Mouse (Mus musculus) heart, adult 18-20 months (tissue): ENCODE measurements around the gene Supt3. TPM values are rescaled to one million over a fixed set of nuclear protein-coding genes. Genes with fewer than 3 reads are reported as not detected.

Experiments used
- DNase-seq, 2 experiments: peaks; one replicate each; pipeline ENCODE4 v3.0.0; 2021 to 2022; ENCODE audit warnings: mixed read lengths in 1 of 2
- total RNA-seq, 2 experiments: library from RNA; stranded (reverse); gene quantifications; 2 replicates each; pipeline ENCODE4 v1.2.3; 2021

Supt3 gene
- total RNA-seq, 2 experiments from 2014 or later, result 16.4 to 18.4 TPM

DNA sequence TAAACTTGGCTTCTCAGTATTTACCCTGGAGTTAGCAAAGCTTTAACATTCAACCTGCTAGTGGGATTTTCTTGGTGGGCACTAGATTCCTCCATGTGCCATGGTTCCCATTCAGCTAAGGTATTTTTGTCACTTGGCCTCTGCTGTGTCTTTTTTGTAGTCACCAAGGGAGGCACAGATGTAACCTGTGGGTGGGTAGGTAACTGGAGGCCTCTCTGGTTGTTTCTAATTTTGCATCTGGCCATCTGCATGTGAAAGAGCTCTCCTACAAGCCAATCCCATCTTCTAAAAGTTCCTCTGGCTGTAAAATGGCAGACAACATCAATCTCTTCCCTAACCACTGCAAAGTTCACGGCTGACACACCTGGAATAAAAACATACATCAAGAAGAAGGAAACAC, 190.2 kb downstream of the Supt3 start:
- DNase-seq, result no peak

DNA sequence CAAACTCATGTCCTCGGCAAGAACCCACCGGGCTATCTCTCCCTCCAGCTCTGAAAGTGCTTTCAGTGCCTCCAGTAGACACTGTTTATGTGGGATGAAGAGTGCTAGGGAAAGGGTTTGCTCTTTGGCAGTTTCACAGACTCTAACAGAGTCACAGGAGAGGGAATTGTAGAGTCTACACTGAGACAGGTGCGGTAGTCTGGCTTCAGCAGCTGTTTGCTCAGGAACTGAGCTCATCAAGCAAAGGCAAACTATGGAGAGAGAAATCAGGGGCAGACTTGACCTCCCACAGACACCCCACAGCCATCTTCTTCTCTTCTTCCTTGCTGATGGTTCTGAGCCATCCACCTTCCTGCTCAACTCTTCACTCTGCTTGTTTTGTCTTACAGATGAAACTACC, 193.3 kb downstream of the Supt3 start:
- DNase-seq, result no peak

DNA sequence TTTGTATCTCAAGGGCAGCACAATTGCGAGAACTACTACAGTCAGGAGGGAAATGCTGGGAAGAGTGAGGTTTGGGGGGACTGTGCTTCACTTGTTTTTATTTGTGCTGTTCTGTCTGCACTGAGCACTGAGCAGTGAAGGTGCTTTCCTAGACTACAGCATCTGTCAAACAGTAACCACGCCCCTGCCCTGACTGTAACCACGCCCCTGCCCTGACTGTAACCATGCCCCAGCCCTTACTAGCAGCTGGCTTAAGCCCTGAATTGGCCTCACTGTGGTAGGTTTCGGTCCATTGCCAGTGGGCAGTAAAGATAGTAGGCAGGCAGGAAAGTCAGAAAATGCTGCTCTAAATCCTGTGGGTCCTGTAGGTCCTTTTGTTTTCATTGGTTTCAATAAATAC, 196.5 kb downstream of the Supt3 start:
- DNase-seq, result no peak

DNA sequence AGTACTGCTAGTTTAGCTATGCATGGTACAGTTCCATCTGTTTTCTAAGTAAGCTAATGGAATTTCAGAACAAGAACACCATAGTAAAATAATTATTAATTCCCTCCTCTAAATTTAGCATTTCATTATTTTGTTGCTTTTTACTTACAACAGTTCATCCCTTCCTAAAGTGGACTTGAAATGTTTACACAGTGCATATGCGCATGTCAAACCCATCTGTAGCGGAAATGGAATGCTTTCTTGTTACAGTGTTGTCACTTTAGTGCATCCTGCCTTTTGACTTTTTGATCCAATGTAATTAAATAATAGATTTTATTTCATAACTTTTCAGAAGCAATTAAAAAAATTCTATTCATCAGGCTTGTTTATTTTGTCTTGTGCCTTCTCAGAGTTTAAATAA, 200.7 kb downstream of the Supt3 start:
- no peak for DNase-seq

DNA sequence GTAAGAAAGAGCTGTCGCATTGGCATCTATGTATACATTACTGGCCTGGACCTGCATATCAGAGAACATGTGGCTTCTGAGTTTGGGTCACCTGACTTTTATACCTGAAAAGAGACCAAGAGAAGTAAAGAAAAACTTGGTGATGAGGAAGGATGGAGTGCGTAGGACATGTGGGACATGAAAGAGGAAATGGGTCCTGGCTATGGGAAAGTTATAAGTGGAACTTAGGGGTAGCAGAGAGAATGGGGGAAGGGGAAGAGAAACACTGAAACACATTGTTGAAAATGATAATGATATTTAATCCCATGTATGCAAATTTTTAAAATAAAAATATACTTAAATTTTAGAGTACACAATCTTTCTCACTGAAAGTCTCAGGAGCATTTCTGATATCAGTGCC, 211.0 kb downstream of the Supt3 start:
- DNase-seq, result no peak

DNA sequence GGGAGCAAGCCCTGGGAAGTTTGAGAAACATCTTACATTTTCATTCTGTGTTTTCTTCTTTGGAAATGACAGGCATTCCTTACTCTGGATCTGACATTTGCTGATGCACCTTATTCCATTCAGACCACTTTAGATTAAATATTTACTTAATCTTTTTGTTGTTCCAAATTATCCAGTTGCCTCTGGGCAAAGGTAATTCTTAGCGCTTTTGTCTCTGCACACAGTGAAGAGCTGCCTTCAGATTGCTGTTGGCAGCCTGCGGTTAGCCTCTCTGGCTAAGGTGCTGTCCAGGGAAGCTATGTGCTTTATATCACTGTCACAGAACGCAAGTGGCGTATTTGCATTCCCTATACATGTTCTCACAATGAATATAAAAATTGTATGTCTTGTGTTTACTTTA, 226.4 kb downstream of the Supt3 start:
- no peak for DNase-seq

DNA sequence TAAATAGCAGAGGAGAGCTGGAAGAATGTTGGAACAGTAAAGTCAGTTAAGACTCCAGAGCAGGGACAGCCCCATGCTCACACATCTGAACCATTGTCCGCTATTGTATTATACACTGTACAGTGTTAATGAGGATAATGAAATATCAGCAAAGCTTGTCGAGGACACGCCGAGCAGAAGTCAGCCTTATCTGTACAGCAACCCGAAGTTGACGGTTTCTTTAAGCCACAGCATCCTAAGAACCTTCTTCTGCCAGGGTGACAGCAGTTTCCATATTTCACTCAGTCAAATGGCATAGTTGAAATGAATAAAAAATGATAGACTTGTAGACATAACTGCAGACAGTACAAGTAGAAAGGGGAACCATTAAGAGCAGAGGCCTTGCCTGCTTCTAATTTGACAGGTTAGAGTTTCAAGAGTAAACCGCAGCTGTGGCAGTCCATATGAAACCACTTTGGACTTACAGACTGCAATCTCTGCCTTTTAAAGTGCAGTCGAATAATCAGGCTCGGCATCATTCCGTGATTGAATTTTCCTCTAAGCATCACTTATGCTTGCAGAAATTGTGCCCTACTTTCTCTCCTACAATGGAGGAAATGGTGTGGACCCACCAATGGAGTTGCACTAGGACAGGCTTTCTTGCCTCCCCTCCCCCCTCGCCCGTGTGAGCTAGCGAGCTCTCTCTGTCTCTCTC, 227.7 kb downstream of the Supt3 start:
- DNase-seq, result no peak

DNA sequence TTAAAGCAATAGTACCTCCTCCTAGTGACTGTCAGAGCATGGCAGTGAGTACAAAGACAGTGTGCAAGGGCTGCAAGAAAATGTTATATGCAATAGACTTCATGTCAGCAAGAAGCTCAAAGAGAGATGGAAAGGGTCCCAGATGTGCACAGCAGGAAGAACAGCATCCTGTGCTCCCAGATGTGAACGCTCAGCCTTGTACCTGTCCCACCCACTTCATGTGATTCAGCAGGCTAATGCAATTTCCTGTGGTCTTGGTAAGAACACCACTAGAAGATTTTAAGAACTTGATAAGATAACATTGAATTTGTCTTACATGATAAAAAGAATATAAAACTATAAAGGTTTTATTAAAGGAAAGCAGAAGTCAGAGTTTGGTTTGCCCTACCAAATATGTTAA, 230.5 kb downstream of the Supt3 start:
- DNase-seq, result no peak

DNA sequence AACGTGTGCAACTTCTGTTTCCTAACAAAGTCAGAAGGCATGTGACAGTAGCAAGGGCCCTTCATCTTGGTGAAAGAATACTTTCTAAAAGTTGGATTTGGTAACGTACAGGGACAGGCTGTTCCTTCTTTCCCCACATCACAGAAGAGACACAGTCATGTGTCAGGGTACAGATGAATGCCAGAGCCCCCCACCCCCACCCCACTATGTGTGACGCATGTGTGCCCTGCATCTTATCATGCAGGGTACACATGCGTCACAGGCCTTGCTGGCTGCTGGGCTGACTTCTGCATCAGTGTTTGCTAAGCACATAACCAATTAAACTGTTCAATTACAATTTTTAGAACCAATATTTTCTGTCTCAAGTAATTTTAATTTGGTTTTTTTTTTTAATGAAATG, 231.7 kb downstream of the Supt3 start:
- no peak for DNase-seq

DNA sequence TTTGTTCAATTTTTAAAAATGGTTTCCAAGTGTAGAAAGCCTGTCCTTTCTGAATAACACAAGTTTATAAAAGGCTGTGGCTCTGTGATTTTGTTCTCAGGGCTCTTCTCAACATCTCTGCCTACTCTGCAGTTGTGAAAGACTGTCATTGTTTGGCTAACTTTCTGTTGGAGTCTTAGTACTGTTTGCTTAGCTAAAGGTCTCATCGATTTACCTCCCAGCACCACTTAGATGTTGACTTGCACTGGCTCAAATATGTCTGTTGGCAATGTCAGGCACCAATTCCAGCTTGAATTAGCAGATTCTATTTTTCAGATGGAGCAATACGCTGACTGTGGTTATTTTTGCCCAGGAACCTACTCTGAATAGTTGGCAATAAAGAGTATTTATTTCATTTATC, 233.5 kb downstream of the Supt3 start:
- DNase-seq, result no peak

DNA sequence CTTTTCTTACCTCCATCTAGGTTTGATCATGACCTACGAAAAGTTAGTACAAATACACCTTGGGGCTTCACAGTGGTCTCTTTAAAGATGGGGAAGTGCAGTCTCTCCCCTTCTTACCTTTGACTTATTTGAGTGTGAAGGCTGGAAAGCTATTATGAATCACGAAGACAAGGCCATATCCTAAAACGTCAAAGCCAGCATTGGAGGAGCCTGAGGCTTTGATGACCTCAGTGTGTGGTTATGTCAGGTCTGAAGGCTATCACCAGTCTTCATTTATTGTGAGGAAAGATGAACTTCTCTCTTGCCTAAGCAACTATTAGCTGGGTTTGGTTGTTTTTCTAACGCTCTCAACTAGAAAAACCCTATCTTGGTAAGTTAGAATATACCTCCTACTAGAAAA, 239.8 kb downstream of the Supt3 start:
- no peak for DNase-seq

DNA sequence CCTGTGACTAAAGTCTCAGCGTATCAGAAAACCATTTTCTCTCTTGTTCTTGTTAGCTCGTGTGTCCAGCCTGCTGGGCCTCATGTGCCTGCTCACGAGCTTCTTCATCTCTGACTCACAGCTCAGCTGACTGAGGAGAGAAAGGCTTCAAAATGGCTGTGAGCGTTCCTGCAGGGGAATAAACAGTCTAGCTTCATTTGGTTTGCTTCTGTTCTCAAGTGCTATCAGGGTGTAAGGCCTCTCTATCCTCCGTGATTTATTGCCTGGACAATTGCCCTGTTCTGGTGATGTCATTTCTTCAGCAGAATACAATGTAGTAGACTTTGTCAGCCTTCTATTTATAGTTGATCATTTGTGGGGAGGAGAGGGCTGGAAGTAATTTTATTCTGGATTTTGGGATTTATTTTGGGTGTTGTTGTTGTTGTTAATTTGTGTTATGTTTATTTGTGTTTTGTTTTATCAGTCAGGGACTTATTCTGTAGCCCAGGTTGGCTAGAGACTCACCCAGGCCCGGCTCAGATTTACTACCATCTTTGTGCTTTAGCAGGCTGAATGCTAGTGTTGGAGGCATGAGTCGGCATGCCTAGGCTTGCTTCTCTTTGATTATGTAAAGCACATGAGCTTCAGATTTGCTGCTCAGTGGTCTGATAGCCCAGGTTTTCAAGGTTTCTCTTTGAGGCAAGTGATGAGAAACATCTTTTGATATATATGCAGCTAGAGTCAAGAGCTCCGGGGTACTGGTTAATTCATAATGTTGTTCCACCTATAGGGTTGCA, 243.4 kb downstream of the Supt3 start:
- DNase-seq, result peak; percentile 34 to 59

DNA sequence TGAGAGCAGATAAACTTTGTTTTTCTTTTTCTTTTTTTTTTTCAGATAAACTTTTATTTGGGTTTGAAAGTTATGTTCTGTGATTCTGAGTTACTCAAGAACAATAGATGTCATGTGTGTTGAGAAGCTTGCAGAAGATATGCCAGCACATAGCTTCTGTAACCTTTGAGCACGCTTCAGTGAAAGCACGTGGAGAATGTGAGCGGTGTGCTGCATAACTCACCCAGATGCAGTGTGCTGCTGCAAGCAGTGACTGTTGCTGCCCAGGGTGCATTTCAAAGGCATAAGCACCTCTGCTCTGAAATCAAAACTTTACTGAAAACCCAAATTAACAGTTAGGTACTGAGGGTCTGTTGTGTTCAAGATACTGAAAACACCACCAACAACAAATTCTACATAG, 251.5 kb downstream of the Supt3 start:
- DNase-seq, result no peak

DNA sequence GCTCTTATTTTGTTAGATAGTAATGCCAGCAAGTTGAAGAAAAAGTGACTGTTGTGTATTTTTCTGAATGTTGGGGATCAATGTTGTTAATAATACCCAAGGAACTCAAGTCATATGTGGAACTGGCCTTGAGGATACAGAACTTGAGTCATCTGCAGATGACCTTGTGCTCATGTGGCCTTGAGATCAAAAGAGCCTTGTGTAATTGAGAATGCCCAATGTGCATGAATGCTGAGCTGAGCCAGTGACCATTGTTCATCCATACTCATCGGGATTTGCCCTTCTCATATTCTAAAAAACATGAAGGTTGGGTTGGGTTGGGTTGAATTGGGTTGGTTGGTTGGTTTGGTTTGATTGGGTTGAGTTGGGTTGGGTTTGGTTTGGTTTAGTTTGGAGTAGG, 252.2 kb downstream of the Supt3 start:
- DNase-seq, result no peak

DNA sequence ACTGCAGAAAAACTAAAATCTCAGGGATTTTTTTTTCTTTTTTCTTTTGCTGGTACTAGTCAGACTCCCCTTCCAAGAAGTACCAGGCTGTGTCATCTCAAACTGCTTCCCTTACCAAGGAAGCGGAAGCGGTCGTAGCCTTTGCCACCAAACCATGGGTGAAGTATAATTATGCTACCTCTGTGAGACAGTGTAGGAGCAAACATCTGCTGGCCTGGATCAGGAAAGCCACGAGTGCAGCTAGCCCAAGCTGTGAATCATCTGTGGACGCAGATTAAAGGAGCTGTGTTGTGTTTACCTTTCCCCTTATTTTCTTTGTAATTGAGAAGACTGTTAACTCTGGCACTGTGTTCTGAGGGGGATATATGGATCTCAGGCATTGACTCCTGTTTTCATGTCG, 255.3 kb downstream of the Supt3 start:
- no peak for DNase-seq

DNA sequence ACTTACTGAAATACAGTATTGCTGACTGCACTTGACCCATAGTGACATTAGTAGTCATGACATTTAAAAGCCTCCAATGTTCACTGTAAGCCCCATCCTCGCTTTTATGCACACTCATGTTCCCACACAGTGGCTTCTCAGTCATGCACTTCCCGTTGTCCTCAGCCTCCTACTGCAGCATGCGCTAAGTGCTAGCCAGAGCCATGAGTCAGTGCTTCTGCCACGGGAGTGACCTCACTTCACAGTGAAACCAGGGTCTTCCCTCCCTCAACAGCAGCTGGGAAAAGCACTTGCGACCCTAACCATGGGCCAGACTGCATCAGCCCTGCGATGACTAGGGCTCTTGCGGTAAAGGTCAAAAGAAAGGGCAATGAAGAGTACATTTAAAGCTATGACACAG, 256.7 kb downstream of the Supt3 start:
- DNase-seq, result no peak

DNA sequence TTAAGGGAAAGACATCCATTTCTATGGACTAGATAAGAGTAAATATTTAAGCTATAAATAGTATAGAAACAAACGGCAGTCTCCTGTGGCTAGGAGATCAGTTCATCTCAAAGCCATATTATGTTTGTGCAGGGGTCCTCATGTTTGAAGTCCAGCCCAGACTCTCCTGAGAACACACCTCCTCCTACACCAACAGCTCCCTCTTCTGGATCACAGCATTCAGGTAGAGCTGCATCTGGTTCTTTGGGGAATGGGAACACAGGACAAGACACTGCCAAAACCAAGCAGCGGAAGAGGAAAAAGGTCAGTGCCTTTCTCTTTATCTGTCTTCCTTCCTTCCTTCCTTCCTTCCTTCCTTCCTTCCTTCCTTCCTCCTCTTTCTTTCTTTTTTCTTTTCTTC, 264.1 kb downstream of the Supt3 start:
- DNase-seq, result no peak

DNA sequence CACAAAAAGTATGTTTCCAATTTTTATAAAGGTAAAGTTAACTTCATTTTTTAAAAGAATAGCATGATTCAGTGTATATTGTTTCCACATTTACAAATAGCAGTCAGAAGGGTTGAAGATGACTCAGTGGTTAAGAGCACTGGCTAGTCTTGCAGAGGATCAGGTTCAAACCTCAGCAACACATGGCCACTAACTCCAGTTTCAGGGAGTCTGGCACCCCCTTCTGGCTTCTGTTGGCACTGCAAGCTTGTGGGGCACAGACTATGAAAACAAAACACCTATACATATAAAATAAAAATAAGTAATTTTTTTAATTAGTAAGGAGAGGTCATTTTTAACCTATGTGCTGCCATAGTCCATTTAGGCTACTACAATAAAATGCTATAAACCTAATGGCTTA, 268.9 kb downstream of the Supt3 start:
- DNase-seq, result no peak

DNA sequence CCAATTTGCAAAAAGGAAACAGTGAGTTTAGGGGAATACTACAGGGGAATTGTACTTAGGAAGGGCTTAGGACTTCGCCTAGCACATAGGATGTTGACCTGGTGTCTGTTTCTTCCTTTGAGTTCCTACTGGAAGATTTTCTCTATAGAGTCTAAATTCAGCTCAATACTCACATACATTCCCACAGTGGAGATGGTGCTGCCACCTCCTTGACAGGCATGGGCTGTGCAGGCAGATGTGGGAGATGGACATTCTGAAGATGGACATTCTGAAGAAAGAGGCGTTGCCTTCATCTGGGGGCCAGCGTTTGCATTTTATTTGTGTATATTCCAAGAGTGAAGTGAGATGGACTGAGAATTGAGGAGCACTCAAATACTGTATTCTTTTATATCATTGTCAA, 269.6 kb downstream of the Supt3 start:
- no peak for DNase-seq

DNA sequence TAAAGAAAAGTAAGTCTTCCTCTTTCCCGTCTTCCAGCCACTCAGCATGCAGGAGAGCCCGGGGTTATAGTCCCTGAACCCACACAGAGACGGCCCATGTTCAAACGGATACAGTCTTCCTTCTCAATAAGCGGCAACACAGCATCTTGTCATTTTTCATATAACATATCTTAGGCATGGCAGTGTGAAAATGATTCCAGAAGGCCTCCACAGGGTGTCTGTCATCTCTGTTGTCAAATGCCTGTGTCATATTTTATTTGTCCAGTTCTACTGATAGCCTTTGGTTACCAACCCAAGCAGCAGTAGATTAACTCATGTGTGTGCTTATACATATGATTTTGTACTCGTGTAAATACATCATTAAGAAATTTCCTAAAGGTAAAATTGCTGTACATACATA, 270.3 kb downstream of the Supt3 start:
- no peak for DNase-seq

DNA sequence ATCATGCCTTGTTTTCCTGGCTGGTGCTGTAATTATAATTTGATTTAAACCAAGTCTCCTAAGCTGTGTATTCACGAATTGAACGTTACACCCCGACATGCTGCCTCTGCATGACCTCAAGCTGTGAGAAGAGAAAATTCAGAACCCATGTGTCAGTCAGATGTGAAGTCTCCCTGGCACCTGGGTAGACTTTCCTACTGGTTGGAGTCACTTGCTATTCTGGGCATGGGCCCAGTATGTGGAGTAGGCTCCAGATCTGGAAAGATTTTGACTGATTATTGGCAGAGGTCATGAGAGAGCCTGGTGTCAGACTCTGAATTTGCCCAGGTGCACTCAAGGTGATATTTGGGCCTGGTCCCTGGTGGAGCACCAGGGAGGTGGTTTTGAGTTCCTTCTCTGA, 275.0 kb downstream of the Supt3 start:
- no peak for DNase-seq

DNA sequence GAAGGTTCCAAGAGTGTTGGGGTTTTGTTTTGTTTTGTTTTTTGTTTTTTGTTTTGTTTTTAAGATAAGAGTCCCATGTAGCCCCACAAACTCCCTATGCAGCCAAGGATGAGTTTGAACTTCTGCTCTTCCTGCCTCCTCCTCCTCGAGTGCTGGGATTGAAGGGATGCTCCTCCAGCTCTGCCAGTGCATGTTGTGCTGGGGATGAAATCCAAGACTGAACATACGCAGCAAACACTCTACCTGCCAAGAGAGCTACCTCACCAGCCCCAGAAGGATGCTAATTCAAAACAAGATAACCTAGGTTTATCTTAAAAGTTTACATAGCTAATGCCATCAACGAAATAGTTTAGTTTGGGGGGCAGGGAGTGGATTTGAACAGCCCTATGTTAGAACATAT, 276.4 kb downstream of the Supt3 start:
- no peak for DNase-seq

DNA sequence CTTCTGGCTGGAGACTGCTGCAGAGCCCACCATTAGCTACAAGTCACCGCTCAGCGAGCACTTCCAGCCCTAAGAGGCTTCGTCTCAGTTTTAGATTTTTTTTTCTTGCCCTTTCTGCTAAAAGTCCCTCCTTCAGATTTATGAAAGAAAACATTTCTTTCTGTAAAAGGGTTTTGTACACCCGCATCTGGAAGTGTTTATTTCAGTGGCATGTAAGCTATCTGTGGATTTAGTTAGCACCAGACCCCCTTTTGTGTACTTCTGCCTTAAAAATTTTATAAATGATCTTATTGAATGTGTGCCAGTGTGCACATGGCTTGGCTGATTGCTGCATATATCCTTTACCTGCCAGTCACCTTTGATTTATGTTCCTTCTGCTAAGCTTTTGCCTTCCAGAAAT, 277.6 kb downstream of the Supt3 start:
- DNase-seq, result no peak

DNA sequence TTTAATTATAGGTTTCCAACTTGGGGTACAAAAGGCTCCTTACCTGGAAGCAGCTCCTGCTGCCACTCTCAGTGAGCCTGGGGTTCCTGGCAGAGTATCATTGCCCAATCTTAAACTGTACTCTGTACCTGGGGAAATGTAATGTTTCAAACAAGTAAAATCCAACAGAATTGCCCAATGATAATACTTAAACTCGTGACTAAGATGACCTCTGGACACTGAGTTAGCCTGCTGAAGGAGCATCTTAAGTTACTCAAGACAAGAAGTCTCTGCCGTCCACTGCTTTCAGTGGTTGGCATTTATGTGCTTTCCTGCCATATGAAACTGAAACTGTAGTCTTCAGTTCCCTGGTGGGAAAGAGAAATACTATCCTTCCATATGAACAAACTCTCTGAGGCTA, 279.9 kb downstream of the Supt3 start:
- DNase-seq, result no peak
